Mouse (Mus musculus) lung, adult 2 months (tissue): ENCODE data around the gene Gemin5.

Experiments used
- CTCF ChIP-seq: fragments of 200-500 bp; IDR thresholded peaks from 2 replicates; pipeline ENCODE4 v1.5.1; 2011; ENCODE audit warnings: mild to moderate bottlenecking, low read length, control low read depth; ENCODE audit not compliant: insufficient read depth
- POLR2A ChIP-seq: fragments of 200-500 bp; IDR thresholded peaks from 2 replicates; pipeline ENCODE4 v1.6.1; 2011; ENCODE audit warnings: low read depth, mild to moderate bottlenecking, control low read depth, low read length, borderline replicate concordance; ENCODE audit errors: extremely low read depth

- TF ChIP-seq CTCF (no peak), POLR2A (no peak)
Observed at GRCm38 (mm10) chr11:58107664-58108337, 60.5 kb downstream of the Gemin5 start.
